Mouse (Mus musculus) hindbrain, embryonic 13.5 days (tissue): ENCODE data around the gene Hist2h3c2. TPM values are rescaled to one million over a fixed set of nuclear protein-coding genes. Genes with fewer than 3 reads are reported as not detected.
"Not testable (repeated sequence)": the region's sequence is repeated elsewhere in the genome, so short reads cannot be mapped to it uniquely, and the experiment has no call there.

Source experiments
- ATAC-seq: fragments of 200-750 bp; cut with Nextera tagmentation; 2 replicates; pipeline ENCODE4 v1.8.0; 2017; ENCODE audit warnings: moderate TSS enrichment; ENCODE audit not compliant: low FRiP score
- H3K27ac ChIP-seq: fragments of 300-500 bp; sonication (generic); 2 replicates; pipeline ENCODE4 v1.5.1; 2015; ENCODE audit warnings: inconsistent platforms, mild to moderate bottlenecking, moderate library complexity
- H3K27me3 ChIP-seq: fragments of 300-500 bp; sonication (generic); 2 replicates; pipeline ENCODE4 v1.6.1; 2015; ENCODE audit warnings: mild to moderate bottlenecking, inconsistent platforms
- H3K36me3 ChIP-seq: fragments of 300-500 bp; sonication (generic); 2 replicates; pipeline ENCODE4 v1.6.1; 2015; ENCODE audit warnings: mild to moderate bottlenecking, inconsistent platforms
- H3K4me1 ChIP-seq: fragments of 300-500 bp; sonication (generic); replicated peaks from 2 replicates; pipeline ENCODE4 v1.6.1; 2015; ENCODE audit warnings: inconsistent platforms
- H3K4me2 ChIP-seq: fragments of 300-500 bp; sonication (generic); 2 replicates; pipeline ENCODE4 v1.6.1; 2015; ENCODE audit warnings: inconsistent platforms, mild to moderate bottlenecking, moderate library complexity
- H3K4me3 ChIP-seq: fragments of 300-500 bp; sonication (generic); 2 replicates; pipeline ENCODE4 v1.5.1; 2015; ENCODE audit warnings: mild to moderate bottlenecking, inconsistent platforms
- H3K9ac ChIP-seq: fragments of 300-500 bp; sonication (generic); 2 replicates; pipeline ENCODE4 v1.6.1; 2015; ENCODE audit warnings: mild to moderate bottlenecking, inconsistent platforms
- H3K9me3 ChIP-seq: fragments of 300-500 bp; sonication (generic); 2 replicates; pipeline ENCODE4 v1.6.1; 2016; ENCODE audit warnings: inconsistent platforms
- WGBS: fragments of 180-500 bp; shearing (Covaris S2); methylation state at CpG from one replicate; pipeline ENCODE4 v1.1.7; 2015; 5-methylcytosine and 5-hydroxymethylcytosine counted together
- polyA plus RNA-seq: library from polyadenylated mRNA; unstranded; fragments of >200 nt; fragmentation: Nextera tagmentation; extraction: Ambion mirVana; gene quantifications from 2 replicates; pipeline ENCODE4 v1.2.1, GENCODE M21; 2015

Hist2h3c2 gene
- polyA plus RNA-seq, 1 experiment from 2014 or later: 4.1 TPM

- not testable (repeated sequence) for H3K36me3 ChIP-seq, H3K9me3 ChIP-seq, H3K27me3 ChIP-seq
- peaks cover 34% of the 10 kb centered on the region for H3K4me1 ChIP-seq
- ATAC-seq: peak; percentile 86
- peak within 1 kb of the TSS; percentile 49 for H3K4me2 ChIP-seq
- 3% methylated on average over 38 of the region's 85 CpGs for WGBS
- peak within 1 kb of the TSS; percentile 65 for H3K9ac ChIP-seq
- peak within 1 kb of the TSS; percentile 37 for H3K4me3 ChIP-seq
- H3K27ac ChIP-seq: peak within 1 kb of the TSS; percentile 80
Measured at GRCm38 (mm10) chr3:96239949-96240798, 1.2 kb upstream of the Hist2h3c2 start, which contains the start of gene Hist2h2aa2. Hist2h2aa2 (minus strand) TSS chr3:96240276.

- peak overlapping the region; percentile 45 for H3K4me2 ChIP-seq
- H3K4me1 ChIP-seq: peaks cover 22% of the 10 kb centered on the region
- no peak for ATAC-seq
- H3K9ac ChIP-seq: peak overlapping the region; percentile 53
- H3K36me3 ChIP-seq: no peaks in the 10 kb centered on the region
- H3K27me3 ChIP-seq: no peaks in the 10 kb centered on the region
- H3K27ac ChIP-seq: no peak overlapping the region
- WGBS: under 1% methylated on average over 12 of the region's 12 CpGs
- H3K4me3 ChIP-seq: peak overlapping the region; percentile 36
- no peaks in the 10 kb centered on the region for H3K9me3 ChIP-seq
Measured at GRCm38 (mm10) chr3:96237904-96238511, 919 bp downstream of the Hist2h3c2 start.

GRCm38 (mm10) chr3:96237335-96237903 lies 1.5 kb downstream of the Hist2h3c2 start:
- Histone ChIP-seq H3K9ac (peak overlapping the region; percentile 53), H3K9me3 (no peaks in the 10 kb centered on the region), H3K4me2 (peak overlapping the region; percentile 45), H3K27ac (no peak overlapping the region), H3K36me3 (no peaks in the 10 kb centered on the region), H3K27me3 (no peaks in the 10 kb centered on the region), H3K4me3 (peak overlapping the region; percentile 36), H3K4me1 (peaks cover 22% of the 10 kb centered on the region)
- ATAC-seq: no peak
- WGBS: 26% methylated on average over 7 of the region's 7 CpGs

- Histone ChIP-seq H3K4me3 (0 out of 2 replicates have a peak overlapping the region, but pooled peaks have one; percentile 36), H3K27me3 (no peaks in the 10 kb centered on the region), H3K36me3 (no peaks in the 10 kb centered on the region), H3K4me2 (peak overlapping the region; percentile 45), H3K4me1 (peaks cover 22% of the 10 kb centered on the region), H3K9ac (peak overlapping the region; percentile 53; the same call in 1 of the 2 replicates), H3K9me3 (no peaks in the 10 kb centered on the region), H3K27ac (no peak overlapping the region)
- no peak for ATAC-seq
- 82% methylated on average over 4 of the region's 4 CpGs for WGBS
Measured at GRCm38 (mm10) chr3:96236834-96237334, 2.0 kb downstream of the Hist2h3c2 start.

- Histone ChIP-seq H3K9me3 (no peaks in the 10 kb centered on the region), H3K36me3 (no peaks in the 10 kb centered on the region), H3K4me1 (peaks cover 19% of the 10 kb centered on the region), H3K4me3 (no peak overlapping the region), H3K4me2 (no peak overlapping the region), H3K9ac (no peak overlapping the region), H3K27ac (no peak overlapping the region), H3K27me3 (no peaks in the 10 kb centered on the region)
- no peak for ATAC-seq
- 72% methylated on average over 3 of the region's 3 CpGs for WGBS
Measured at GRCm38 (mm10) chr3:96235836-96236235, 3.1 kb downstream of the Hist2h3c2 start.

GRCm38 (mm10) chr3:96234914-96235313 lies 4.0 kb downstream of the Hist2h3c2 start:
- Histone ChIP-seq H3K4me1 (peaks cover 17% of the 10 kb centered on the region), H3K9ac (no peak overlapping the region), H3K36me3 (no peaks in the 10 kb centered on the region), H3K9me3 (no peaks in the 10 kb centered on the region), H3K27ac (no peak overlapping the region), H3K4me3 (no peak overlapping the region), H3K27me3 (no peaks in the 10 kb centered on the region), H3K4me2 (no peak overlapping the region)
- no peak for ATAC-seq
- WGBS: 94% methylated on average over 2 of the region's 2 CpGs

- no peak overlapping the region for H3K27ac ChIP-seq
- no peak overlapping the region for H3K4me2 ChIP-seq
- no peaks in the 10 kb centered on the region for H3K36me3 ChIP-seq
- H3K4me1 ChIP-seq: peaks cover under 1% of the 10 kb centered on the region; the same call in 1 of the 2 replicates
- H3K9ac ChIP-seq: no peak overlapping the region
- ATAC-seq: no peak
- H3K27me3 ChIP-seq: no peaks in the 10 kb centered on the region
- 57% methylated on average over 2 of the region's 2 CpGs for WGBS
- no peaks in the 10 kb centered on the region for H3K9me3 ChIP-seq
- no peak overlapping the region for H3K4me3 ChIP-seq
Measured at GRCm38 (mm10) chr3:96231758-96232120, 7.2 kb downstream of the Hist2h3c2 start.

GRCm38 (mm10) chr3:96230910-96231757 lies 7.8 kb downstream of the Hist2h3c2 start:
- H3K4me2 ChIP-seq: no peak overlapping the region
- 78% methylated on average over 4 of the region's 4 CpGs for WGBS
- H3K27me3 ChIP-seq: no peaks in the 10 kb centered on the region
- ATAC-seq: no peak
- H3K4me3 ChIP-seq: no peak overlapping the region
- H3K9ac ChIP-seq: no peak overlapping the region
- H3K36me3 ChIP-seq: no peaks in the 10 kb centered on the region
- no peaks in the 10 kb centered on the region for H3K4me1 ChIP-seq
- no peaks in the 10 kb centered on the region for H3K9me3 ChIP-seq
- H3K27ac ChIP-seq: no peak overlapping the region

- Histone ChIP-seq H3K9ac (no peak overlapping the region), H3K4me3 (no peak overlapping the region), H3K27ac (no peak overlapping the region), H3K27me3 (no peaks in the 10 kb centered on the region), H3K4me1 (0 out of 2 replicates have a peak, but pooled peaks cover 2% of the 10 kb centered on the region), H3K4me2 (no peak overlapping the region), H3K36me3 (no peaks in the 10 kb centered on the region), H3K9me3 (no peaks in the 10 kb centered on the region)
- WGBS: 89% methylated on average over 2 of the region's 2 CpGs
- no peak for ATAC-seq
Measured at GRCm38 (mm10) chr3:96230404-96230803, 8.5 kb downstream of the Hist2h3c2 start.

- Histone ChIP-seq H3K9me3 (no peaks in the 10 kb centered on the region), H3K9ac (no peak overlapping the region), H3K4me1 (peaks cover 9% of the 10 kb centered on the region; the same call in 1 of the 2 replicates), H3K4me3 (no peak overlapping the region), H3K36me3 (no peaks in the 10 kb centered on the region), H3K4me2 (no peak overlapping the region), H3K27me3 (no peaks in the 10 kb centered on the region), H3K27ac (no peak overlapping the region)
- ATAC-seq: no peak
- WGBS: 75% methylated on average over 2 of the region's 2 CpGs
Measured at GRCm38 (mm10) chr3:96228828-96229227, 10.1 kb downstream of the Hist2h3c2 start.

- 74% methylated on average over 8 of the region's 8 CpGs for WGBS
- Histone ChIP-seq H3K9me3 (no peaks in the 10 kb centered on the region), H3K4me2 (no peak overlapping the region), H3K27ac (no peak overlapping the region), H3K9ac (peak overlapping the region; percentile 31; the same call in 1 of the 2 replicates), H3K4me1 (peaks cover 26% of the 10 kb centered on the region), H3K27me3 (no peaks in the 10 kb centered on the region), H3K4me3 (no peak overlapping the region), H3K36me3 (no peaks in the 10 kb centered on the region)
- ATAC-seq: no peak
Measured at GRCm38 (mm10) chr3:96226695-96227648, 12.0 kb downstream of the Hist2h3c2 start.
